Mouse (Mus musculus) kidney, postnatal 4 days (tissue): ENCODE results near the gene Slc30a9.

Source experiments
- DNase-seq, 2 experiments: peaks; one replicate each; pipeline ENCODE4 v3.0.0; 2021; ENCODE audit warnings: mixed read lengths in 2 of 2

Gene Slc30a9

GRCm38 (mm10) chr5:67321656-67322268 is 15.0 kb downstream of the Slc30a9 start:
- DNase-seq = peak in 1 of 2 experiments; percentile 14

- DNase-seq = no peak
Measured at GRCm38 (mm10) chr5:67324032-67324431, 17.3 kb downstream of the Slc30a9 start.

GRCm38 (mm10) chr5:67340811-67341210 is 34.1 kb downstream of the Slc30a9 start:
- DNase-seq = no peak

GRCm38 (mm10) chr5:67347060-67347459 is 40.3 kb downstream of the Slc30a9 start:
- DNase-seq = no peak

GRCm38 (mm10) chr5:67348949-67349348 is 42.2 kb downstream of the Slc30a9 start:
- DNase-seq = peak; percentile 30 to 48

GRCm38 (mm10) chr5:67362316-67362715 is 55.6 kb downstream of the Slc30a9 start:
- no peak for DNase-seq

- DNase-seq = no peak
Measured at GRCm38 (mm10) chr5:67362931-67363330, 56.2 kb downstream of the Slc30a9 start.

- no peak for DNase-seq
Measured at GRCm38 (mm10) chr5:67377044-67377621, 70.4 kb downstream of the Slc30a9 start.

- DNase-seq = no peak
Measured at GRCm38 (mm10) chr5:67381690-67382089, 74.9 kb downstream of the Slc30a9 start.

GRCm38 (mm10) chr5:67382556-67382955 is 75.8 kb downstream of the Slc30a9 start:
- no peak for DNase-seq

- DNase-seq = no peak
Measured at GRCm38 (mm10) chr5:67393951-67394350, 87.2 kb downstream of the Slc30a9 start.

GRCm38 (mm10) chr5:67395211-67395851 is 88.6 kb downstream of the Slc30a9 start:
- no peak for DNase-seq

- DNase-seq = no peak
Measured at GRCm38 (mm10) chr5:67397186-67397585, 90.4 kb downstream of the Slc30a9 start.

- no peak for DNase-seq
Measured at GRCm38 (mm10) chr5:67399876-67400607, 93.3 kb downstream of the Slc30a9 start.

- no peak for DNase-seq
Measured at GRCm38 (mm10) chr5:67400608-67401480, 94.1 kb downstream of the Slc30a9 start.

GRCm38 (mm10) chr5:67401612-67402011 is 94.9 kb downstream of the Slc30a9 start:
- DNase-seq = peak; percentile 37 to 57

GRCm38 (mm10) chr5:67404380-67404779 is 97.6 kb downstream of the Slc30a9 start:
- no peak for DNase-seq

GRCm38 (mm10) chr5:67404919-67405318 is 98.2 kb downstream of the Slc30a9 start:
- DNase-seq = no peak
